Mouse (Mus musculus): Measurements from ENCODE around the gene Ankrd27. TPM values are rescaled to one million over a fixed set of nuclear protein-coding genes. Genes with fewer than 3 reads are reported as not detected.

The Ankrd27 gene
- polyA plus RNA-seq, 1 experiment from 2014 or later = 15.6 TPM

DNA sequence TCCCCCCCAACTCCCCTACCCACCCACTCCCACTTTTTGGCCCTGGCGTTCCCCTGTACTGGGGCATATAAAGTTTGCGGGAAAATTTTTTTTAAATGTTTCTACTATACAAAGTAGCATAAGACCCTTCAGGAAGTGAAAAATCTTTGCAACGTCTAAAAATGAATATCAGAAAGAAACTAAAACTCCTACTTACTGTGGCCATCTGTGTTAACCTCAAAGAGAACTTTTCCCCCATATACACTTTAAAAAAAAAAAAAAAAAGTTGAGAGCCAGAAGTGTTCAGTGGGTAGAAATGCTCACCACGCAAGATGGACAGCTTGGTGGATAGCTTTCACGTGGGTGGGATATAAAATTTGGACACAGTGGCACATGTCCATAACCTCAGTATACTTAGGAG is 16.7 kb downstream of the Ankrd27 start:
- Histone ChIP-seq H3K4me2 (no peak overlapping the region), H3K4me1 (0 out of 2 replicates have a peak, but pooled peaks cover 3% of the 10 kb centered on the region), H3K9me3 (no peaks in the 10 kb centered on the region), H3K27me3 (replicated peaks) (no peaks in the 10 kb centered on the region), H3K4me3 (no peak overlapping the region), H3K27ac (replicated peaks) (no peak overlapping the region), H3K9ac (no peak overlapping the region), H3K36me3 (peaks cover 87% of the 10 kb centered on the region)
- 88% methylated on average over 5 of the region's 5 CpGs for WGBS
- ATAC-seq (ENCODE audit: extremely low read depth, insufficient number of reproducible peaks, low FRiP score, low TSS enrichment) = no peak

DNA sequence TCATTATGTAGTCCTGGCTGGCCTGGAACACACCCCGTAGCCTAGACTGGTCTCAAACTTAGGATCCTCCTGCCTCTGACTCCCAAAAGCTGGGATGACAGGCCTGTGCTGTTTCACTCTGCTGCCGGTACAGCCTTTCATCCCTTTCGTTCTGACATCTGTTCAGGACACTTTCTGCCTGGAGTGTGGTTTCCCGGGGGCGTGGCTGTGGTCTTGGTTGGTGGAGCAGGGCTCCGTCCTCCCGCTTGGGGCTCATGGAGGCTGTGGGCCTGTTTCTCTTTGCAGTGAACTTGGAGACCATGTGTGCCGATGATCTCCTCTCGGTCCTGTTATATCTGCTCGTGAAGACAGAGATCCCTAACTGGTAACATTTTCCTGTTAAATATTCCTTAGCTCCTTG is 20.8 kb downstream of the Ankrd27 start:
- H3K4me3 ChIP-seq = no peak overlapping the region
- H3K27ac ChIP-seq (replicated peaks) = no peak overlapping the region
- no peak overlapping the region for H3K4me2 ChIP-seq
- no peak overlapping the region for H3K9ac ChIP-seq
- H3K4me1 ChIP-seq = no peaks in the 10 kb centered on the region
- no peaks in the 10 kb centered on the region for H3K9me3 ChIP-seq
- no peak for ATAC-seq (ENCODE audit: extremely low read depth, insufficient number of reproducible peaks, low FRiP score, low TSS enrichment)
- no peaks in the 10 kb centered on the region for H3K27me3 ChIP-seq (replicated peaks)
- WGBS = 87% methylated on average over 10 of the region's 10 CpGs
- peaks cover 98% of the 10 kb centered on the region for H3K36me3 ChIP-seq

DNA sequence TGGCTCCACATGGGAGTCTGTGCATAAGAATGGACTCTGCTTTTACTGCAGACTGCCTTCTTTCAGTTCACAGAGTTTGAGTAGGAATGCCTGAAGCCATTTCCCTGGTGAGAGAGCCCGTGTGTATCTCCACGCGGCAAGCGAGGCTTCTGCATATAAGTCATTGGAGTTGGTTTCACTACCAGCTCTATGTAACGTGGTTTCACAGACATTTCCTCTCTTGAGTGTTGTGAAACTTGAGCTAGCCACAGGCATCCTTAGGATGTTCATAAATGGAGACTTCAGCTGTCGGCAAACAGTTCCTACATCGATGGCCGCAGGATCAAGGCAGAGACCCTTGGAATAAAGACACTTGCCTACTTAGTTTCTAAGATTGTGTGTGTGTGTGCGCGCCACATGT is 23.2 kb downstream of the Ankrd27 start:
- H3K9me3 ChIP-seq = no peaks in the 10 kb centered on the region
- no peak for ATAC-seq (ENCODE audit: extremely low read depth, insufficient number of reproducible peaks, low FRiP score, low TSS enrichment)
- no peaks in the 10 kb centered on the region for H3K27me3 ChIP-seq (replicated peaks)
- H3K36me3 ChIP-seq = peaks cover 98% of the 10 kb centered on the region
- no peaks in the 10 kb centered on the region for H3K4me1 ChIP-seq
- H3K4me2 ChIP-seq = no peak overlapping the region
- no peak overlapping the region for H3K27ac ChIP-seq (replicated peaks)
- 92% methylated on average over 10 of the region's 10 CpGs for WGBS
- no peak overlapping the region for H3K9ac ChIP-seq
- no peak overlapping the region for H3K4me3 ChIP-seq

DNA sequence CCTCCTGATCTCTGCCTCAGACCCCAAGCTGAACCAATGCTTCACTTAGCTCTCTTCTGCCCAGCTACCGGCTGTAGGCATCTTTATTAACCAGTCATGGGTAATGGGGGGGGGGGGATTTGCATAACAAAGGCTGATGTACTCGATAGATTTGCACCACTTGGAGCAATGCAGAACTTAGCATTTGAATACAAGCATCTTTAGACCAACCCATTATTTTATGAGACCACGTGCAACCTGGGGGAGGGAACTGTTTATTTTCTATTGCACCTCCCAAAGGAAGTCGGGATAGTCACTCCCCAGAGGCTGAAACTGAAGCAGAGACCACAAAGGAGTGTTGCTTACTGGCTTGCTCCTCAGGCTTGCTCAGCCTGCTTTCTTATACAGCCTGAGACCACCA is 31.5 kb downstream of the Ankrd27 start:
- Histone ChIP-seq H3K9me3 (no peaks in the 10 kb centered on the region), H3K4me3 (no peak overlapping the region), H3K36me3 (peaks cover 95% of the 10 kb centered on the region), H3K27ac (replicated peaks) (no peak overlapping the region), H3K27me3 (replicated peaks) (no peaks in the 10 kb centered on the region), H3K9ac (no peak overlapping the region), H3K4me2 (no peak overlapping the region), H3K4me1 (no peaks in the 10 kb centered on the region)
- ATAC-seq (ENCODE audit: extremely low read depth, insufficient number of reproducible peaks, low FRiP score, low TSS enrichment) = no peak
- WGBS = 76% methylated on average over 4 of the region's 4 CpGs

DNA sequence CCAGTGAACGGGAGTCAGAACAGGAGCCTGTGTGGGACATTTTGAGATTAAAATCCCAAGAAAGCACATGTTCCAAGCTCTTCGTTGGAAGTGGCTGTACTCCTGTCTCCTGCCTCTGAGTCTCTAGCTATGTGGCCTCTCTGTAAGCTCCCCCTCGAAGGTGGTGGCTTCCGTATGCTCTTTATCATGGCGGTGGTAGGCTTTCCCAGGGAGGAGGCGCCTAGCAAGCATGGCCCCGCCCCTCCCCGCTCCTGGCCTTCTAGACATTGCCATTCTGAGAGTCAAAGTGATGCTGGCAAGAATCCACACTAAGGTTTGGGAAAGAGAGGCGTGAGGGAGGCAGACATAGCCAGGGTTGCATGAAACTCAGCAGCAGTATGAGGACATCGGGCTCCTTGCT is 36.6 kb downstream of the Ankrd27 start:
- H3K4me2 ChIP-seq = no peak overlapping the region
- 0 out of 2 replicates have a peak, but pooled peaks cover 2% of the 10 kb centered on the region for H3K9me3 ChIP-seq
- peaks cover 95% of the 10 kb centered on the region for H3K36me3 ChIP-seq
- H3K4me1 ChIP-seq = no peaks in the 10 kb centered on the region
- no peaks in the 10 kb centered on the region for H3K27me3 ChIP-seq (replicated peaks)
- no peak overlapping the region for H3K27ac ChIP-seq (replicated peaks)
- ATAC-seq (ENCODE audit: extremely low read depth, insufficient number of reproducible peaks, low FRiP score, low TSS enrichment) = no peak
- no peak overlapping the region for H3K4me3 ChIP-seq
- 81% methylated on average over 10 of the region's 10 CpGs for WGBS
- no peak overlapping the region for H3K9ac ChIP-seq

DNA sequence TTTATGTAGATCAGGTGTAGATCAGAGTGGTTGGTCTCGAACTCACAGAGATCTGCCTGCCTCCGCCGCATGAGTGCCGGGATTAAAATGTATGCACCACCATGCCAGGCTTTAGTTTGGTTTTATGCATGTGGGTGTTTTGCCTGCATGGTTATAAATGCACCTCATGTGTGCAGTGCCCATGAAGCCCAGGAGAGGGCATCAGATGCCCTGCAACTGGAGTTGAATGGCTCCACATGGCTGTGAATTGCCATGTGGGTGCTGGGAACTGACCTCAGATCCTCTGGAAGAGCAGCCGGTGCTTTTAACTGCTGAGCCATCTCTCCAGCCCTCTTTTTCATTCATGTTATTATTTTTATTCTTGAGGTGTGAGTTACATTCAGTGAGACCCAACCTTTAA is 40.0 kb downstream of the Ankrd27 start:
- Histone ChIP-seq H3K9ac (no peak overlapping the region), H3K27ac (replicated peaks) (no peak overlapping the region), H3K36me3 (peaks cover 97% of the 10 kb centered on the region), H3K9me3 (0 out of 2 replicates have a peak, but pooled peaks cover 2% of the 10 kb centered on the region), H3K4me1 (no peaks in the 10 kb centered on the region), H3K4me3 (no peak overlapping the region), H3K4me2 (no peak overlapping the region), H3K27me3 (replicated peaks) (no peaks in the 10 kb centered on the region)
- 92% methylated on average over 5 of the region's 5 CpGs for WGBS
- no peak for ATAC-seq (ENCODE audit: extremely low read depth, insufficient number of reproducible peaks, low FRiP score, low TSS enrichment)

DNA sequence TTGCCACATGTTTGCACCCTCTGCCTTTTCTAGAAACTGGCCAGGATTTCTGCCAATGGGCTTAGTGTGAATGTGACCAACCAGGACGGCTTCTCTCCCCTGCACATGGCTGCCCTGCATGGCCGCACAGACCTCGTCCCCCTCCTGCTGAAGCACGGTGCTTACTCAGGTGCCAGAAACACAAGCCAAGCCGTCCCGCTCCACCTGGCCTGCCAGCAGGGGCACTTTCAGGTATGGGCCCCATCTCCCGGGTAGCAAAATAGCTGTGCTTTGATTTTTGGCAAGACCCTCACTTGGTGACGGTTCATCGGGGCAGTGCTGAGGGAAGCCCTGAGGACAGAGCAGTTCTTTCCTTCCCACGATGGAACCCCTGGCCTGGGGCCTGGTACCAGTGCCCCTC is 41.3 kb downstream of the Ankrd27 start:
- no peak overlapping the region for H3K9ac ChIP-seq

DNA sequence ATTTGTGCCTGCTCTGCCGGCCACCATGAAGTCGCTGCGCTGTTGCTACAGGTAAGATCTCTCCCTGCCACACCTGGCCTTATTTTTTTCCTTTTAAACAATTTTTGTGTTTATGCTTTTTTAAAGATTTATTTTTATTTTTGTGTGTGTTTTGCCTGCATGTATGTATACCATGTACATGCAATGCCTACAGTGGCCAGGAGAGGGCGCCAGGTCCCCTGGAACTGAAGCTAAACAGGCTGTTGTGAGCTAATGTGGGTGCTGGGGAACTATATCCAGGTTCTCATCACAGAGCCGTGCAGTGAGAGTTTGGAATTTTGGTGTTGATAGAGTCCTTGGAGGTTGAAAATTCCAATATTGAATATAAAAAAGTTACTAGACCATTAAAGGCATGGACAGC is 42.5 kb downstream of the Ankrd27 start:
- no peaks in the 10 kb centered on the region for H3K27me3 ChIP-seq (replicated peaks)
- H3K4me3 ChIP-seq = no peak overlapping the region
- no peaks in the 10 kb centered on the region for H3K4me1 ChIP-seq
- 69% methylated on average over 5 of the region's 5 CpGs for WGBS
- H3K9me3 ChIP-seq = 0 out of 2 replicates have a peak, but pooled peaks cover 2% of the 10 kb centered on the region
- peaks cover 93% of the 10 kb centered on the region for H3K36me3 ChIP-seq
- ATAC-seq (ENCODE audit: extremely low read depth, insufficient number of reproducible peaks, low FRiP score, low TSS enrichment) = no peak
- no peak overlapping the region for H3K9ac ChIP-seq
- H3K4me2 ChIP-seq = no peak overlapping the region
- no peak overlapping the region for H3K27ac ChIP-seq (replicated peaks)

More for the DNA sequence above, 41.3 kb downstream of the Ankrd27 start:
- Histone ChIP-seq H3K4me3 (no peak overlapping the region), H3K27ac (replicated peaks) (no peak overlapping the region), H3K27me3 (replicated peaks) (no peaks in the 10 kb centered on the region), H3K4me1 (no peaks in the 10 kb centered on the region), H3K9me3 (0 out of 2 replicates have a peak, but pooled peaks cover 2% of the 10 kb centered on the region), H3K4me2 (no peak overlapping the region), H3K36me3 (peaks cover 93% of the 10 kb centered on the region)
- WGBS = 92% methylated on average over 10 of the region's 10 CpGs
- ATAC-seq (ENCODE audit: extremely low read depth, insufficient number of reproducible peaks, low FRiP score, low TSS enrichment) = no peak

DNA sequence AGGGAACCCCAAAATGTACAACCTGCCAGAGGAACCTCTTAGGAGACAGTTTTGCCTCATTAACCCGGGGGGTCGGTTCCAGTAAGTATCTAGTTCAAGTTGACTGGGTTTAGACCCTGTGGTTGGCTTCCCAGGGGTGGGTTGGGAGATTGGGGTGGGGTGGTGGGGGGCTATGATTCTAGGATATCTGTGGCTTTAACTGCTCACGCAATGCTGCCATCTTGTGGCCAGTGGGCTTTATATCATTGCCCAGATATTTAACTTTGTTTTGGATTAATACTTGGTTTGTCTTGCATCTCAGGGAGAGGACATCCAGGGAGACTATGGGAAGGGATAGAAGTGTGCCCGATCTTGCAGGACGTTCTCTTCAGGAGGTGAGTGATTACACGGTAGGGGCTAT is 50.2 kb downstream of the Ankrd27 start:
- H3K9me3 ChIP-seq = no peaks in the 10 kb centered on the region
- H3K4me1 ChIP-seq = peaks cover 6% of the 10 kb centered on the region; the same call in 1 of the 2 replicates
- no peak overlapping the region for H3K4me3 ChIP-seq
- no peak for ATAC-seq (ENCODE audit: extremely low read depth, insufficient number of reproducible peaks, low FRiP score, low TSS enrichment)
- H3K27me3 ChIP-seq (replicated peaks) = no peaks in the 10 kb centered on the region
- no peak overlapping the region for H3K27ac ChIP-seq (replicated peaks)
- no peak overlapping the region for H3K4me2 ChIP-seq
- no peak overlapping the region for H3K9ac ChIP-seq
- WGBS = 53% methylated on average over 6 of the region's 6 CpGs
- peaks cover 80% of the 10 kb centered on the region for H3K36me3 ChIP-seq

DNA sequence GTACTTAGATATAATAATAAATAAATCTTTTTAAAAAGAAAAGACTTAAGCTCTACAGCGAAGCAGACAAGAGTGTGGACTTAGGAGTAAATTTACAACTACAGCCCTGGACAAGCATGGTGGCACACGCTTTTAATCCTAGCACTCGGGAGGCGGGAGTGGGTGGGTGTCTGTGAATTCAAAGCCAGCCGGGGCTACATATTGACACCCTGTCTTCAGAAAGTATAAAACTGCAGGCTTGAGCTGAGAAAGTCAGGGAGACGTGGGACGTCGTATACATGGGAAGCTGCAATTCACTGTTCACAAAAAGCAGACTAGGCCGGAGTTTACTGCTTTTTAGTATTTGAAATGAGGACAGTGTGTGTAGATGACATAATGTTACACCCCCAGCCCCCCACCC is 50.8 kb downstream of the Ankrd27 start:
- Histone ChIP-seq H3K9me3 (no peaks in the 10 kb centered on the region), H3K4me2 (no peak overlapping the region), H3K36me3 (peaks cover 80% of the 10 kb centered on the region), H3K27ac (replicated peaks) (no peak overlapping the region), H3K4me3 (no peak overlapping the region), H3K4me1 (peaks cover 6% of the 10 kb centered on the region; the same call in 1 of the 2 replicates), H3K27me3 (replicated peaks) (no peaks in the 10 kb centered on the region), H3K9ac (no peak overlapping the region)
- WGBS = 92% methylated on average over 9 of the region's 9 CpGs
- no peak for ATAC-seq (ENCODE audit: extremely low read depth, insufficient number of reproducible peaks, low FRiP score, low TSS enrichment)

DNA sequence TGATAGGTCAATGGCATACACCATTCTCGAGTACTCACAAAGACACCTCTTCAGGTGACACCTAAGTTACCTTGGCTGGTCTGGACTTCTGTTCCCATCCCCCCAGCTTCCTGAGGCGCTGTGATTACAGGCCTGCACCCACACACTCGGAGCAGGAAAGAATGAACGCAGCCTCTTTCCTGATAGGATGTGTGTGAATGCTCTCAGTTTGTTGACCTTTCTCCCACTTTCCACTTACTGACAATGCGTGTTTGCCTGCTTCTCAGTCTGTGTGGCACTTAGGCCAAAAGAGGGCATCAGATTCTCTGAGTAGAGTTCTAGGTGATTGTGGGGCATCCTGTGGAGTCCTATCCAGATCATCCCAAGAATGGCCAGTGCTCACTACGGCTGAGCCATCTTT is 54.0 kb downstream of the Ankrd27 start:
- H3K36me3 ChIP-seq = peaks cover 87% of the 10 kb centered on the region
- no peak overlapping the region for H3K9ac ChIP-seq
- no peak for ATAC-seq (ENCODE audit: extremely low read depth, insufficient number of reproducible peaks, low FRiP score, low TSS enrichment)
- H3K4me3 ChIP-seq = no peak overlapping the region
- H3K4me1 ChIP-seq = peaks cover 6% of the 10 kb centered on the region; the same call in 1 of the 2 replicates
- no peak overlapping the region for H3K27ac ChIP-seq (replicated peaks)
- H3K4me2 ChIP-seq = no peak overlapping the region
- H3K27me3 ChIP-seq (replicated peaks) = no peaks in the 10 kb centered on the region
- no peaks in the 10 kb centered on the region for H3K9me3 ChIP-seq
- 56% methylated on average over 6 of the region's 6 CpGs for WGBS

DNA sequence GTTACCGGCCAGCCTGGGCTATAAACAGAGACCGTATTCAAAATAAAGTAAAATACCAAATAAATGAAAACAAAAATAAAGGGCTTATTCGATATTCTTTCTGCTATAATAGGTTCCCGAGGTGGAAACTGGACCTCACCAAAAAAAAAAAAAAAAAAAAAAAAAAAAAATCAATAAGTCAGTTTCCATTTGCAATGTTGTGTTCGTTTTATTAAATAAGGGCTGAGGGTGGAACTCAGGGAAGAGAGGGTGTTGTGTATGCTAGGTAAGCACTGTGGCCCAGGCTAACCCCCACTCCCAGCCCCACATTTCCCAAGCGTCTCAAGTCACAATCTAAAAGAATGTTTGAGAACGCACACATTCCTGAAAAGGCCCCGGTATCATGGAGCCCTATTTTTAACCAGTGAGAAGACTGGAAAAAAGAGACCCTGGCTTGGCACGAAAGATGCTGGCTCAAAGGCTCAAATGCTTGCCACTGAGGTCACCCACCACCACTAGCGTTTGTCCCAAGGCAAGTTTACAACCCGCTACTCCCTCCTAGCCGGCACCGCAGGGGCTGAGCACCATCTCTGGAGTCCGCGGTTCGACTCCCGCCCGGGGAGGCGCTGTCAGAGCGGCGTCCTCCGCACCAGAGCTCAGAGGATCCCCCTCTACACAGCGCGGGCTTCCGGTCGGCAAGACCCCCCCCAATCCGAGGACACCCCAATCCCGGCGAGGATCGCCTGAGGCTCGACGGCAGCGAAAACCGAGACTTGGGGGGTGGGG is 60.5 kb downstream of the Ankrd27 start:
- peak overlapping the region; percentile 72 for H3K4me2 ChIP-seq
- H3K27ac ChIP-seq (replicated peaks) = peak overlapping the region; percentile 85
- H3K36me3 ChIP-seq = peaks cover 43% of the 10 kb centered on the region
- H3K4me3 ChIP-seq = peak overlapping the region; percentile 95
- peaks cover 7% of the 10 kb centered on the region for H3K4me1 ChIP-seq
- no peak for ATAC-seq (ENCODE audit: extremely low read depth, insufficient number of reproducible peaks, low FRiP score, low TSS enrichment)
- H3K27me3 ChIP-seq (replicated peaks) = no peaks in the 10 kb centered on the region
- no peaks in the 10 kb centered on the region for H3K9me3 ChIP-seq
- 9% methylated on average over 34 of the region's 34 CpGs for WGBS
- peak overlapping the region; percentile 96 for H3K9ac ChIP-seq

Measured in heart, embryonic 13.5 days (tissue).